ENCODE assay signal across 9 mouse cellular contexts in the genomic region with DNA sequence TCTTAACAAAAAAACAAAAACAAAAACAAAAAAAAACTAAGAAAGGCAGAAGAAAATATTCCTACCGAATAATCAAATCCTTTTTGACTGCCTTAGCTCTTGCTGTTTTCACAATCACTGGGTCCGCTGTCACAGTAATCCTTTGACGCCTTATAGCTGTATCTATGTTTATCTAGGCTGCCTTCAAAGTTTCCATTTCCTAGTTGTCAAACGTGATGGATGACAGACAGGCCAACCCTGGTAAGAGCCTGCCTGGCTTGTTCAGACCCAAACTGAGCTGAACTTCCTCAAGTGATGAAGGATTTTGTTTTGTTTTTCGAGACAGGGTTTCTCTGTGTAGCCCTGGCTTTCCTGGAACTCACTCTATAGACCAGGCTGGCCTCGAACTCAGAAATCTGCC. TPM values are rescaled to one million over a fixed set of nuclear protein-coding genes. Genes with fewer than 3 reads are reported as not detected.
DNase-seq lines count a peak whose midpoint lies in the region; ATAC-seq and TF ChIP-seq lines count a peak whose summit lies in the region.
"Had no signal": no experiment of that assay in that cellular context is flagged by ENCODE, and none has a peak within 500 bp of the region (broad histone marks: within the 10 kb centered on the region; RNA-seq: fewer than 3 reads in every experiment).

No protein-coding gene starts in this region.

- peak overlapping the region; percentile 94; the same call in 1 of the 2 replicates for H3K4me2 ChIP-seq in forebrain, postnatal 0 days (ENCODE audit: low read depth)
- no peak overlapping the region for H3K4me2 ChIP-seq in forebrain, embryonic 16.5 days (ENCODE audit: low read length)
- peak overlapping the region; percentile 95; the same call in 1 of the 2 replicates for H3K4me2 ChIP-seq in limb, embryonic 13.5 days (replicated peaks)
- no peak overlapping the region for H3K4me2 ChIP-seq in intestine, postnatal 0 days (replicated peaks; ENCODE audit: low read depth)

- no peak for DNase-seq in forebrain, postnatal 0 days
- DNase-seq in limb, embryonic 10.5 days (ENCODE audit: low spot score): no peak
- peak; percentile 70 for DNase-seq in A20 (ENCODE audit: low read depth, low spot score)
- DNase-seq in left cerebral cortex, postnatal 4 days: no peak

- H3K4me1 ChIP-seq in forebrain, postnatal 0 days (ENCODE audit: insufficient read depth): 0 out of 2 replicates have a peak, but pooled peaks cover 3% of the 10 kb centered on the region
- peaks cover 13% of the 10 kb centered on the region for H3K4me1 ChIP-seq in forebrain, embryonic 16.5 days (replicated peaks; ENCODE audit: control insufficient read depth, insufficient read depth, low read length)
- H3K4me1 ChIP-seq in limb, embryonic 13.5 days: peaks cover 28% of the 10 kb centered on the region
- peaks cover 18% of the 10 kb centered on the region for H3K4me1 ChIP-seq in limb, embryonic 10.5 days
- H3K4me1 ChIP-seq in intestine, postnatal 0 days (replicated peaks; ENCODE audit: control insufficient read depth, insufficient read depth, low read length): no peaks in the 10 kb centered on the region; the same call in 1 of the 2 replicates

- H3K4me3 ChIP-seq in forebrain, postnatal 0 days (ENCODE audit: low read depth, low read length): no peak overlapping the region
- H3K4me3 ChIP-seq in forebrain, embryonic 16.5 days (replicated peaks; ENCODE audit: low read length): no peak overlapping the region
- no peak overlapping the region for H3K4me3 ChIP-seq in limb, embryonic 13.5 days
- no peak overlapping the region for H3K4me3 ChIP-seq in limb, embryonic 10.5 days
- no peak overlapping the region for H3K4me3 ChIP-seq in intestine, postnatal 0 days (ENCODE audit: low read depth, low read length)

- H3K27ac ChIP-seq in forebrain, postnatal 0 days (ENCODE audit: low read depth, low read length): no peak overlapping the region
- H3K27ac ChIP-seq in forebrain, embryonic 16.5 days (ENCODE audit: low read length): no peak overlapping the region
- H3K27ac ChIP-seq in limb, embryonic 13.5 days: no peak overlapping the region
- H3K27ac ChIP-seq in limb, embryonic 10.5 days: no peak overlapping the region
- peak overlapping the region; percentile 94; the same call in 1 of the 2 replicates for H3K27ac ChIP-seq in intestine, postnatal 0 days (ENCODE audit: low read depth, low read length)

- no peaks in the 10 kb centered on the region for H3K9me3 ChIP-seq in forebrain, postnatal 0 days (ENCODE audit: low read length)
- H3K9me3 ChIP-seq in forebrain, embryonic 16.5 days (ENCODE audit: control insufficient read depth, low read length): no peaks in the 10 kb centered on the region
- H3K9me3 ChIP-seq in limb, embryonic 13.5 days: no peaks in the 10 kb centered on the region
- H3K9me3 ChIP-seq in limb, embryonic 10.5 days (replicated peaks): no peaks in the 10 kb centered on the region
- no peaks in the 10 kb centered on the region for H3K9me3 ChIP-seq in intestine, postnatal 0 days (ENCODE audit: control insufficient read depth)
- H3K9me3 ChIP-seq: forebrain, embryonic 13.5 days had no signal

- H3K9ac ChIP-seq in forebrain, postnatal 0 days: no peak overlapping the region
- no peak overlapping the region for H3K9ac ChIP-seq in forebrain, embryonic 16.5 days (replicated peaks; ENCODE audit: low read depth, low read length)
- H3K9ac ChIP-seq in limb, embryonic 13.5 days: no peak overlapping the region
- H3K9ac ChIP-seq in intestine, postnatal 0 days (ENCODE audit: low read depth, low read length): no peak overlapping the region

- 80% methylated on average over 6 of the region's 6 CpGs for WGBS in forebrain, postnatal 0 days
- 79% methylated on average over 6 of the region's 6 CpGs for WGBS in forebrain, embryonic 16.5 days
- 77% methylated on average over 6 of the region's 6 CpGs for WGBS in limb, embryonic 13.5 days
- WGBS in limb, embryonic 10.5 days: 76% methylated on average over 6 of the region's 6 CpGs
- WGBS in intestine, postnatal 0 days: 41% methylated on average over 6 of the region's 6 CpGs

- ATAC-seq in forebrain, postnatal 0 days: no peak
- ATAC-seq in forebrain, embryonic 16.5 days: no peak
- ATAC-seq in limb, embryonic 13.5 days (ENCODE audit: low FRiP score, low read depth): no peak
- no peak for ATAC-seq in intestine, postnatal 0 days
- ATAC-seq in inflammation-experienced regulatory T-cells, adult 6 months: no peak

- no peaks in the 10 kb centered on the region for H3K36me3 ChIP-seq in forebrain, postnatal 0 days (ENCODE audit: insufficient read depth)
- no peaks in the 10 kb centered on the region for H3K36me3 ChIP-seq in forebrain, embryonic 16.5 days (ENCODE audit: control insufficient read depth, insufficient read depth)
- H3K36me3 ChIP-seq in limb, embryonic 13.5 days: no peaks in the 10 kb centered on the region
- no peaks in the 10 kb centered on the region for H3K36me3 ChIP-seq in limb, embryonic 10.5 days
- no peaks in the 10 kb centered on the region for H3K36me3 ChIP-seq in intestine, postnatal 0 days (ENCODE audit: control insufficient read depth, insufficient read depth)

- no peaks in the 10 kb centered on the region for H3K27me3 ChIP-seq in forebrain, postnatal 0 days (ENCODE audit: insufficient read depth, low read length)
- no peaks in the 10 kb centered on the region for H3K27me3 ChIP-seq in forebrain, embryonic 16.5 days (replicated peaks; ENCODE audit: control insufficient read depth, insufficient read depth, low read length)
- peaks cover 3% of the 10 kb centered on the region; the same call in 1 of the 2 replicates for H3K27me3 ChIP-seq in limb, embryonic 13.5 days
- H3K27me3 ChIP-seq in limb, embryonic 10.5 days (ENCODE audit: low read depth, poor library complexity, severe bottlenecking): 0 out of 2 replicates have a peak, but pooled peaks cover 3% of the 10 kb centered on the region
- no peaks in the 10 kb centered on the region for H3K27me3 ChIP-seq in intestine, postnatal 0 days (replicated peaks; ENCODE audit: control insufficient read depth, insufficient read depth, low read length)
- H3K27me3 ChIP-seq: forebrain, embryonic 13.5 days had no signal

- no peak for TF ChIP-seq CTCF in forebrain, postnatal 0 days (IDR thresholded peaks at IDR 0.05; ENCODE audit: low read depth)
- TF ChIP-seq CTCF in intestine, postnatal 0 days (IDR thresholded peaks at IDR 0.05; ENCODE audit: low read depth): no peak

- intact Hi-C loops in left cerebral cortex, postnatal 4 days (cut with DNase I): no loop called here

RNA-seq across cellular contexts. Expression of gene Pgm1, which starts 0.7 kb away (rescaled TPM):
- 52.5 and 73.5 TPM in 2 replicates for total RNA-seq in forebrain, postnatal 0 days (2014; rRNA removed)
- polyA plus RNA-seq in forebrain, postnatal 0 days (2015; fragmentation: Nextera tagmentation; extraction: Ambion mirVana): 52.8 and 64.6 TPM in 2 replicates
- 43.7 and 46.0 TPM in 2 replicates for polyA plus RNA-seq in forebrain, embryonic 16.5 days (2015; fragmentation: Nextera tagmentation; extraction: Ambion mirVana)
- polyA plus RNA-seq in limb, embryonic 13.5 days (2015; fragmentation: Nextera tagmentation; extraction: Ambion mirVana): 58.9 and 61.5 TPM in 2 replicates
- polyA plus RNA-seq in limb, embryonic 10.5 days (2016; fragmentation: Nextera tagmentation; extraction: Ambion mirVana): 54.9 and 62.4 TPM in 2 replicates
- 139 and 143 TPM in 2 replicates for polyA plus RNA-seq in intestine, postnatal 0 days (2015; fragmentation: Nextera tagmentation; extraction: Ambion mirVana)
- polyA plus RNA-seq in inflammation-experienced regulatory T-cells, adult 6 months (2017; shearing (Covaris generic)): 10 to 100 TPM; 30.8 to 43.4 (median 35.4) TPM
- total RNA-seq in left cerebral cortex, postnatal 4 days (2021): 10 to 100 TPM; 32.5 to 40.5 TPM

RNA-seq across cellular contexts. Expression of gene Itgb3bp, which starts 1.1 kb away (rescaled TPM):
- 2.9 and 4.5 TPM in 2 replicates for total RNA-seq in forebrain, postnatal 0 days (2014; rRNA removed)
- polyA plus RNA-seq in forebrain, postnatal 0 days (2015; fragmentation: Nextera tagmentation; extraction: Ambion mirVana): 10.7 and 11.3 TPM in 2 replicates
- polyA plus RNA-seq in forebrain, embryonic 16.5 days (2015; fragmentation: Nextera tagmentation; extraction: Ambion mirVana): 17.6 and 18.9 TPM in 2 replicates
- 36.1 and 36.8 TPM in 2 replicates for polyA plus RNA-seq in limb, embryonic 13.5 days (2015; fragmentation: Nextera tagmentation; extraction: Ambion mirVana)
- polyA plus RNA-seq in limb, embryonic 10.5 days (2016; fragmentation: Nextera tagmentation; extraction: Ambion mirVana): 50.0 and 52.6 TPM in 2 replicates
- 21.7 and 22.4 TPM in 2 replicates for polyA plus RNA-seq in intestine, postnatal 0 days (2015; fragmentation: Nextera tagmentation; extraction: Ambion mirVana)
- polyA plus RNA-seq in inflammation-experienced regulatory T-cells, adult 6 months (2017; shearing (Covaris generic)): 10 to 100 TPM; 26.1 to 35.5 (median 26.5) TPM
- 1 to 10 TPM; 4.1 to 4.5 TPM for total RNA-seq in left cerebral cortex, postnatal 4 days (2021)

Comparison
In these comparisons a context has a peak if more than half of its experiments do, and no peak if none do; other contexts are left out.
1. H3K4me2 ChIP-seq: peak in forebrain, postnatal 0 days (single experiment) and limb, embryonic 13.5 days (single experiment); none in forebrain, embryonic 16.5 days (single experiment) and intestine, postnatal 0 days (single experiment).